Mouse (Mus musculus) inflammation-experienced regulatory T-cells, adult 16 weeks (primary cell): ENCODE results near the gene Nsrp1. TPM values are rescaled to one million over a fixed set of nuclear protein-coding genes. Genes with fewer than 3 reads are reported as not detected.

Source experiments
- polyA plus RNA-seq: library from polyadenylated mRNA; unstranded; fragments of 100-300 nt; shearing (Covaris generic); gene quantifications from one replicate; pipeline ENCODE4 v1.2.1, GENCODE M21; 2017

Nsrp1 gene
- polyA plus RNA-seq: 46.9 TPM

GRCm38 (mm10) chr11:77078273-77079134, at the start of gene Nsrp1:
Gene Nsrp1 (minus strand): TSS chr11:77078435.

GRCm38 (mm10) chr11:76997916-76998704, 80.1 kb downstream of the Nsrp1 start, which contains the start of gene Slc6a4:
Gene Slc6a4 (plus strand): TSS chr11:76998603.

Other genes starting within 250 kb of the Nsrp1 start
- 1.0 TPM for gene Cpd, start 231.4 kb downstream of the Nsrp1 start, polyA plus RNA-seq
- 0.88 TPM for gene Tmigd1, start 176.3 kb downstream of the Nsrp1 start, polyA plus RNA-seq
- gene Blmh, start 153.6 kb downstream of the Nsrp1 start, polyA plus RNA-seq: 96.8 TPM
- gene Slc6a4, start 79.8 kb downstream of the Nsrp1 start, polyA plus RNA-seq: not detected
- gene Efcab5, start 110.5 kb upstream of the Nsrp1 start, polyA plus RNA-seq: 0.10 TPM
- 167 TPM for gene Ssh2, start 137.9 kb upstream of the Nsrp1 start, polyA plus RNA-seq